Mouse (Mus musculus) lung, postnatal 0 days (tissue): ENCODE data around the gene Kcnk2. TPM values are rescaled to one million over a fixed set of nuclear protein-coding genes. Genes with fewer than 3 reads are reported as not detected.

Source experiments
- ATAC-seq: fragments of 200-750 bp; cut with Nextera tagmentation; 2 replicates; pipeline ENCODE4 v1.8.0; 2017; ENCODE audit warnings: moderate library complexity
- DNase-seq: peaks from one replicate; pipeline ENCODE4 v3.0.0-alpha.2; 2016; ENCODE audit warnings: low spot score
- H3K27ac ChIP-seq: fragments of 300-500 bp; sonication (generic); 2 replicates; pipeline ENCODE4 v1.5.1; 2014; ENCODE audit warnings: antibody characterized with exemption, mild to moderate bottlenecking, low read length, mixed read lengths
- H3K27me3 ChIP-seq: fragments of 300-500 bp; sonication (generic); replicated peaks from 2 replicates; pipeline ENCODE4 v1.6.1; 2014; ENCODE audit warnings: low read length, mixed read lengths; ENCODE audit not compliant: insufficient read depth
- H3K36me3 ChIP-seq: fragments of 300-500 bp; sonication (generic); 2 replicates; pipeline ENCODE4 v1.6.1; 2014; ENCODE audit warnings: low read length, mixed read lengths; ENCODE audit not compliant: insufficient read depth
- H3K4me1 ChIP-seq: fragments of 300-500 bp; sonication (generic); 2 replicates; pipeline ENCODE4 v1.6.1; 2014; ENCODE audit warnings: antibody characterized with exemption, low read depth, low read length, mixed read lengths; ENCODE audit not compliant: insufficient read depth
- H3K4me2 ChIP-seq: fragments of 300-500 bp; sonication (generic); replicated peaks from 2 replicates; pipeline ENCODE4 v1.6.1; 2014; ENCODE audit warnings: low read depth, mild to moderate bottlenecking, low read length, moderate library complexity, mixed read lengths
- H3K4me3 ChIP-seq: fragments of 300-500 bp; sonication (generic); 2 replicates; pipeline ENCODE4 v1.5.1; 2014; ENCODE audit warnings: low read depth, low read length
- H3K9ac ChIP-seq: fragments of 300-500 bp; sonication (generic); replicated peaks from 2 replicates; pipeline ENCODE4 v1.6.1; 2014; ENCODE audit warnings: low read depth, mild to moderate bottlenecking
- H3K9me3 ChIP-seq: fragments of 300-500 bp; sonication (generic); 2 replicates; pipeline ENCODE4 v1.6.1; 2016; ENCODE audit warnings: low read length, mixed read lengths
- CTCF ChIP-seq: IDR thresholded peaks from 2 replicates; pipeline ENCODE4 v1.5.1; 2016; ENCODE audit warnings: antibody characterized with exemption, mild to moderate bottlenecking
- EP300 ChIP-seq: IDR thresholded peaks from 2 replicates; pipeline ENCODE4 v1.6.1; 2016; ENCODE audit warnings: antibody characterized with exemption, mild to moderate bottlenecking, control low read depth
- WGBS: fragments of 180-500 bp; shearing (Covaris S2); extraction: QIAGEN DNeasy Blood & Tissue Kit; methylation state at CpG from one replicate; pipeline ENCODE4 v1.1.7; 2014; 5-methylcytosine and 5-hydroxymethylcytosine counted together
- polyA plus RNA-seq: library from polyadenylated mRNA; unstranded; fragments of >200 nt; fragmentation: Nextera tagmentation; extraction: Ambion mirVana; gene quantifications from 2 replicates; pipeline ENCODE4 v1.2.1, GENCODE M21; 2015

The Kcnk2 gene
- polyA plus RNA-seq, 1 experiment from 2014 or later: 4.6 TPM

GRCm38 (mm10) chr1:189185206-189185750 is 216.8 kb downstream of the Kcnk2 start:
- ATAC-seq (no peak), DNase-seq (peak; percentile 11)
- H3K27me3 ChIP-seq: no peaks in the 10 kb centered on the region
- TF ChIP-seq EP300: no peak
- TF ChIP-seq CTCF: no peak
- H3K4me2 ChIP-seq: no peak overlapping the region
- no peak overlapping the region for H3K4me3 ChIP-seq
- H3K36me3 ChIP-seq: no peaks in the 10 kb centered on the region
- H3K4me1 ChIP-seq: no peaks in the 10 kb centered on the region
- WGBS: 39% methylated on average over 7 of the region's 7 CpGs
- no peak overlapping the region for H3K27ac ChIP-seq
- H3K9ac ChIP-seq: no peak overlapping the region
- H3K9me3 ChIP-seq: no peaks in the 10 kb centered on the region

- ATAC-seq (peak; percentile 86), DNase-seq (peak; percentile 91)
- H3K4me3 ChIP-seq: no peak overlapping the region
- no peak overlapping the region for H3K4me2 ChIP-seq
- no peaks in the 10 kb centered on the region for H3K9me3 ChIP-seq
- no peaks in the 10 kb centered on the region for H3K27me3 ChIP-seq
- peak; percentile 89 for TF ChIP-seq EP300
- TF ChIP-seq CTCF: no peak
- H3K27ac ChIP-seq: no peak overlapping the region
- H3K36me3 ChIP-seq: no peaks in the 10 kb centered on the region
- H3K4me1 ChIP-seq: no peaks in the 10 kb centered on the region
- no peak overlapping the region for H3K9ac ChIP-seq
- 45% methylated on average over 1 of the region's 1 CpGs for WGBS
These were observed 224.3 kb downstream of the Kcnk2 start for GRCm38 (mm10) chr1:189177746-189178145.

DNA sequence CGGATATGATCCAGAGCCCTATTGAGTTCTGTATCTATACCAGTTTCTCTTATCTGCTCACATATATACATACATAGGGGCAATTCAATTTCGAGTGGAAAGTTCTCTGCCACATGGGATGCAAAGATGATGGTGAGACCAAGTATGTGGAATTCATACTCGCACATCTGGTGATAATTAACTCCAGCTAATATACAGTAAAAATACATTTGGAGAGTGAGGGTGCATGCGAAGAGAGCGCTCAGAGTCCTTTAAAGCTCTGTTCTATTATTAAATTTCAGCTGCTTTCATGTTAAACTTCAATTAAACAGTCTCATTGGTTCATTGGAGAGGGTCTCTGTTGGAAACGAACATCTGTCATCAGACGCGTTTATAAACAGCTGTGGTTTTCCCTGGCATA is 228.6 kb downstream of the Kcnk2 start:
- no peaks in the 10 kb centered on the region for H3K27me3 ChIP-seq
- ATAC-seq (no peak), DNase-seq (no peak)
- H3K9ac ChIP-seq: no peak overlapping the region
- H3K9me3 ChIP-seq: no peaks in the 10 kb centered on the region
- H3K4me1 ChIP-seq: no peaks in the 10 kb centered on the region
- no peak overlapping the region for H3K4me3 ChIP-seq
- no peaks in the 10 kb centered on the region for H3K36me3 ChIP-seq
- no peak overlapping the region for H3K27ac ChIP-seq
- 77% methylated on average over 8 of the region's 8 CpGs for whole genome bisulfite sequencing
- TF ChIP-seq EP300: no peak
- no peak for TF ChIP-seq CTCF
- H3K4me2 ChIP-seq: no peak overlapping the region

DNA sequence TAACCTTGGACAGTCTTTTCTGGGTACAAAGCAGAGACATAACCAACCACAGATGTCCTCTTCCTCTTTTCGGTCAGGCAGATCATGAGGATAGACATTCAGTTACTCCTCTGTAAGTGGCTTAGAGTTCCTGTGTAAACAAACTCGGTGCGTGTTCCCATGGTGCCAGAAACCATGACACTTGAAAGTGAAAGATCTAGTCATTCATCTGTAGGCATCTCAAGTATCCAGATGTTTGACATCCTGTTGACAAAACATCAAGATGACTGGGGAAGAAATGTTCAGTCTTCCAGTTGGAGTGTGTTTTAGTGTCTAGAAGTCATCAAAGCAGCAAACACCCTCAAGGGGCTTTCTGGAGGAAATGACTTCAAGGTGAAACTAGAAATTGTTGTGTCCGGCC is 230.9 kb downstream of the Kcnk2 start:
- ATAC-seq: peak; percentile 57

DNA sequence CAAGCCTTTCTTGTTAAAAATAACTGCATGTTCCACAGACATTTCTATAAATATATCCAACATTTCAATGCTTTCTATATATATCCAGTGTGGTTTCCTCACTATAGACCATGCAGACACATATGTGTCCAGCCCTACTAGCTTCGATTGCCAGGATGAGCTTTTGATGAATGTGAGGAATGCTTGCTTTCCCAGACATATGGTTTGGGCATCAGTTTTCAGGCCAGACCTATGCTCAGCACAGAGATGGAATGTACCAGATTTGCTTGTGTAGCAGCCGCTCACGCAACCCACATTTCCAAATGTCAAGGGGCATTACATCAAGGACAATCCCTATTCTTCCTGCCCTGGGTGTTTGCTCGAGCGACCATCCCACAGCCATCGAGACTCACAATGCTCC is 236.3 kb downstream of the Kcnk2 start:
- Histone ChIP-seq H3K9ac (no peak overlapping the region), H3K27me3 (no peaks in the 10 kb centered on the region), H3K4me1 (no peaks in the 10 kb centered on the region), H3K27ac (no peak overlapping the region), H3K4me3 (no peak overlapping the region), H3K9me3 (no peaks in the 10 kb centered on the region), H3K36me3 (no peaks in the 10 kb centered on the region), H3K4me2 (no peak overlapping the region)
- TF ChIP-seq CTCF (no peak), EP300 (no peak)
- ATAC-seq: peak; percentile 59
- peak; percentile 21 for DNase-seq
- WGBS: 75% methylated on average over 6 of the region's 6 CpGs

More for the DNA sequence above, 230.9 kb downstream of the Kcnk2 start:
- TF ChIP-seq EP300 (peak; percentile 68; the same call in 1 of the 2 replicates), CTCF (no peak)
- Histone ChIP-seq H3K4me3 (no peak overlapping the region), H3K9me3 (no peaks in the 10 kb centered on the region), H3K36me3 (no peaks in the 10 kb centered on the region), H3K4me2 (no peak overlapping the region), H3K4me1 (no peaks in the 10 kb centered on the region), H3K27me3 (no peaks in the 10 kb centered on the region), H3K9ac (no peak overlapping the region), H3K27ac (no peak overlapping the region)
- peak; percentile 60 for DNase-seq
- 18% methylated on average over 4 of the region's 4 CpGs for WGBS

- peak; percentile 63 for DNase-seq
These were observed 236.9 kb downstream of the Kcnk2 start for GRCm38 (mm10) chr1:189165141-189165540.

DNA sequence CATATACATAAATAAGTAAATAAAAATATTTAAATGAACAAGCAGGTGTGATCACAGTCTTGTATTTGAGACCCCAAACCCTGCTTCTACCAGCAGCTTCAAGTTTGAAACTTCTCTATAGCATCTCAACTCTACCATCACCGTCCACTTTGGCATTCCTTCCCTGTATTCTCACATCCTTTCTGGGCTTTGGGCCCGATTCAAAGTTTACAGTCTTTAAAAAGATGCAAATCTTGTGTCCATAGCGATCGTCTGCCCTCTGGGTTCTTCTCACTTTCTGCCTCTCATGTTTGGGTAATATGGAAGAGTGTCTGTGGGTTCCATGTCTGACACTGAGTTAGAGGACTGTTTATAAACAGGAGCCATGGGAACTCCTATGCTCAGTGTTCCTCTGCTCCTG is 237.4 kb downstream of the Kcnk2 start:
- Histone ChIP-seq H3K27ac (no peak overlapping the region), H3K4me2 (no peak overlapping the region), H3K4me1 (no peaks in the 10 kb centered on the region), H3K4me3 (no peak overlapping the region), H3K27me3 (no peaks in the 10 kb centered on the region), H3K9me3 (no peaks in the 10 kb centered on the region), H3K9ac (no peak overlapping the region), H3K36me3 (no peaks in the 10 kb centered on the region)
- 49% methylated on average over 4 of the region's 4 CpGs for WGBS
- peak; percentile 12 for DNase-seq
- ATAC-seq: peak; percentile 35
- TF ChIP-seq CTCF (no peak), EP300 (no peak)

More at GRCm38 (mm10) chr1:189165141-189165540, 236.9 kb downstream of the Kcnk2 start:
- no peak for TF ChIP-seq CTCF
- peak; percentile 31; the same call in 1 of the 2 replicates for TF ChIP-seq EP300
- WGBS: 46% methylated on average over 6 of the region's 6 CpGs
- no peaks in the 10 kb centered on the region for H3K27me3 ChIP-seq
- no peak overlapping the region for H3K9ac ChIP-seq
- H3K9me3 ChIP-seq: no peaks in the 10 kb centered on the region
- no peak overlapping the region for H3K4me2 ChIP-seq
- H3K4me3 ChIP-seq: no peak overlapping the region
- no peak overlapping the region for H3K27ac ChIP-seq
- no peaks in the 10 kb centered on the region for H3K4me1 ChIP-seq
- peak; percentile 70 for ATAC-seq
- H3K36me3 ChIP-seq: no peaks in the 10 kb centered on the region
